Mouse (Mus musculus) forebrain, postnatal 0 days (tissue): ENCODE results near the gene Prkg1. TPM values are rescaled to one million over a fixed set of nuclear protein-coding genes. Genes with fewer than 3 reads are reported as not detected.

Experiments used
- ATAC-seq: fragments of 200-750 bp; cut with Nextera tagmentation; 2 replicates; pipeline ENCODE4 v1.8.0; 2017; ENCODE audit warnings: mild to moderate bottlenecking, moderate library complexity
- DNase-seq: peaks from one replicate; pipeline ENCODE4 v3.0.0-alpha.2; 2015
- H3K27ac ChIP-seq: fragments of 300-500 bp; sonication (generic); 2 replicates; pipeline ENCODE4 v1.5.1; 2014; ENCODE audit warnings: low read depth, mild to moderate bottlenecking, antibody characterized with exemption, low read length, moderate library complexity, mixed read lengths
- H3K27me3 ChIP-seq: fragments of 300-500 bp; sonication (generic); 2 replicates; pipeline ENCODE4 v1.6.1; 2014; ENCODE audit warnings: mild to moderate bottlenecking, low read length, mixed read lengths; ENCODE audit not compliant: insufficient read depth
- H3K36me3 ChIP-seq: fragments of 300-500 bp; sonication (generic); 2 replicates; pipeline ENCODE4 v1.6.1; 2014; ENCODE audit warnings: mild to moderate bottlenecking, moderate library complexity; ENCODE audit not compliant: insufficient read depth
- H3K4me1 ChIP-seq: fragments of 300-500 bp; sonication (generic); 2 replicates; pipeline ENCODE4 v1.6.1; 2014; ENCODE audit warnings: antibody characterized with exemption; ENCODE audit not compliant: insufficient read depth
- H3K4me2 ChIP-seq: fragments of 300-500 bp; sonication (generic); 2 replicates; pipeline ENCODE4 v1.6.1; 2014; ENCODE audit warnings: low read depth, mild to moderate bottlenecking, moderate library complexity
- H3K4me3 ChIP-seq: fragments of 300-500 bp; sonication (generic); 2 replicates; pipeline ENCODE4 v1.5.1; 2014; ENCODE audit warnings: low read depth, low read length, mixed read lengths
- H3K9ac ChIP-seq: fragments of 300-500 bp; sonication (generic); 2 replicates; pipeline ENCODE4 v1.6.1; 2014; ENCODE audit warnings: mild to moderate bottlenecking
- H3K9me3 ChIP-seq: fragments of 300-500 bp; sonication (generic); 2 replicates; pipeline ENCODE4 v1.6.1; 2016; ENCODE audit warnings: low read length
- CTCF ChIP-seq: sonication (generic); IDR thresholded peaks from 2 replicates; pipeline ENCODE4 v1.5.1; 2016; ENCODE audit warnings: antibody characterized with exemption, control low read depth, low read depth
- WGBS: fragments of 180-500 bp; shearing (Covaris S2); extraction: QIAGEN DNeasy Blood & Tissue Kit; methylation state at CpG from one replicate; pipeline ENCODE4 v1.1.7; 2014; 5-methylcytosine and 5-hydroxymethylcytosine counted together
- polyA plus RNA-seq: library from polyadenylated mRNA; unstranded; fragments of >200 nt; fragmentation: Nextera tagmentation; extraction: Ambion mirVana; gene quantifications from 2 replicates; pipeline ENCODE4 v1.2.1, GENCODE M21; 2015
- total RNA-seq: library from RNA; depleted of rRNA; stranded (reverse); fragments of >200 nt; gene quantifications from 2 replicates; pipeline ENCODE4 v1.2.3, GENCODE M21; 2014

The Prkg1 gene
- total and polyA plus RNA-seq, 2 experiments from 2014 or later, result 3.2 to 9.9 TPM

DNA sequence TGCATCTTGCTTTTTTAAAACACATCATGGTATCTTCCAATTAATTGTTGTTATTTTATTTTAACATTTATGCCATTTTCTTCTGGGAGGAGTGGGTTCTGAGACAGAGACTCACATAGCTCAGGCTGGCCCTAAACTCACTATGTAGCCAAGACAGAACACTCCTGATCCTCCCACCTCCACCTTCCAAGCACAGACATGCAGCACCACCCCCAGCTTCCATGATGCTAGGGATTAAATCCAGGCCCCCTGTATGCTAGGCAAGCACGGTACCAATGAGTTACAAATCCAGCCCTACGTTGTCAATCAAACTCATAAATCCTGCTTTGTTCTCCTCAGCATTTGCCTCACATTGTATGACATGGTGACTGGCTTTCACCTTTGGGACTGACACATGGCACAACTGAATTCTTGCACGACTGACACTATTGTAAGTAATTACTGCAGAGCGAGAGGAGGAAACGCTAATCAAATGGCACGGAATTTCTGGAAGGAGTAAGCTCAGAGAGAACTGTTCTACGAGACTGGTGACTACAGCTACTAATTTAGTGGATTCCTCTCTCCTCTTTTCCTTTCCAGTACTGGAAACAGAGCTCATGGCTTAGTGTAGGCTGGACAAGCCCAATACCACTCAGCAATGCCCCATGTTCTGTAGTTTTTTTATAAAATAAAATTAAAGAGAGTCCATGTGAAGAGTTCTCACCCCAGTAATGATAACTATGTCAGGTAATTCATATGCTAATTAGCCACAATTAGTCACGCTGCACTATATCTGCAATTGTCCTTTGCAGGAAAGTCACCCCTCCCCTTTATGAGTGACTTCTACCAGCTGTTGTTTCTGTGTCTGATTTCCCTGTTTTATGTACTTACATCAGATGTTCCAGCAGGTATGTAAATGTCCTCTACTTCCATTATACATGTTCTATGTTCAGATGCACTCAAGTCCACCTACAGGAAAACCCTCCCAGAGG, 133.6 kb downstream of the Prkg1 start:
- peak; percentile 51; the same call in 1 of the 2 replicates for ATAC-seq
- no peak for DNase-seq

DNA sequence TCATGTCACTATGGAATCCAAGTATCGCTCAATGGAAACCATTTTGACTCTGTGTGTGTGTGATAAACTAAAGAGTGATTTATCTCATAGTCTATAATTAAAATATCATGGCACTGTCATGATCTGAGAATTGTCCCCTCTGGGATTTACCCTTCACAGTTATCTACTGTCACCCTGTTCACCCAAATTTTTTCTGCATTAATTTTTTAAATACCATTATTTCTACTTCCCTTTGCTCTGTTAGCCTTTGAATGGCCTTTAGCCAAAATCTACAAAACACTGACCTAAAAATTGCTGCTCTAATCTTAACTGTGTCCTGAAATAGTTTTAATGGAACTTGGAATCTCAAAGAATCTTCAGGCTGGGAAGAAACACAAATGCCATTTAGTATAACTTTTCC, 143.1 kb downstream of the Prkg1 start:
- Histone ChIP-seq H3K9ac (no peak overlapping the region), H3K27ac (no peak overlapping the region), H3K4me1 (no peaks in the 10 kb centered on the region), H3K4me3 (no peak overlapping the region), H3K9me3 (no peaks in the 10 kb centered on the region), H3K36me3 (no peaks in the 10 kb centered on the region), H3K4me2 (no peak overlapping the region), H3K27me3 (no peaks in the 10 kb centered on the region)
- DNase-seq (no peak), ATAC-seq (no peak)
- TF ChIP-seq CTCF, result no peak
- 98% methylated on average over 1 of the region's 1 CpGs for WGBS

More for the DNA sequence above, 133.6 kb downstream of the Prkg1 start:
- Histone ChIP-seq H3K36me3 (no peaks in the 10 kb centered on the region), H3K9ac (no peak overlapping the region), H3K27ac (no peak overlapping the region), H3K4me2 (no peak overlapping the region), H3K9me3 (no peaks in the 10 kb centered on the region), H3K4me1 (no peaks in the 10 kb centered on the region), H3K4me3 (no peak overlapping the region), H3K27me3 (no peaks in the 10 kb centered on the region)
- no peak for TF ChIP-seq CTCF
- 25% methylated on average over 8 of the region's 8 CpGs for WGBS

DNA sequence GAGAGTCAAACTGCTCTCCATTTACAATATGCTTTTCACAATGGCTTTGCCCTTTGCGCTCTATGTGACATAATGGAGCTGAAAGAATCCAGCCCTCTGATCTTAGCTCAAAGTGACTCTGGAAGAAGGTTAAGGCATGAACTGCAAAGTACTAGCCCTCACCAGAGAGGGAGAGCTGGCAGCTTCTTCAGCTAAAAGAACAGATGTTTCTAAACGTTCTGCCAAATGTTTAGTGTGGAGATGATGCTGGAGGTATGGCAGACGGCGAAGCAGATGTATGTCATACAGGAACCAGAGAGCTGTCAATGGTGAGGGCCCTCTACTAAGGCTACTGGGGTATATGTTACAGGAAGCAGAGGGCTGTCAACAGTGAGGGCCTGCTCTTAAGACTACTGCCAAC, 148.0 kb downstream of the Prkg1 start:
- no peak for TF ChIP-seq CTCF
- Histone ChIP-seq H3K4me3 (no peak overlapping the region), H3K9me3 (no peaks in the 10 kb centered on the region), H3K36me3 (no peaks in the 10 kb centered on the region), H3K9ac (no peak overlapping the region), H3K4me2 (no peak overlapping the region), H3K4me1 (no peaks in the 10 kb centered on the region), H3K27ac (no peak overlapping the region), H3K27me3 (no peaks in the 10 kb centered on the region)
- WGBS, result 85% methylated on average over 4 of the region's 4 CpGs
- no peak for ATAC-seq
- no peak for DNase-seq

DNA sequence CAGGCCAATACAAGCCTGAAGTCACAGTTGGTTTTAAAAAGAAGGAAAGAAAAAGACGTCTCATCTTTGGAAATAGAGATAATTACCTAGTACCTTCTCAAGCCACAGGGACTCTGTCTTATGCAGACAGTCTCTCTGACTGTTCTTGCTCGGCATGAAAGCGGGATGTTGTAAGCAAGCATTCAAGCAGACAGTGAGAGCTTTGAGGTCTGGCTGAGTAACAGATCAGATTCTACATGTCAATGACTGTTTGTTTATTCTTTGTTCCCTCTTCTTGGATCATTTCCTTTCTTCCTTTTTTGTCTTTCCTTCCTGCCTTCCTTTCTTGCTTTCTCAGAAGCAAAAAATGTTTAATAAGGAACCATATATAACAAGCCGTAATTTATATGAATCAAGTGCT, 148.7 kb downstream of the Prkg1 start:
- no peak for DNase-seq
- no peak for TF ChIP-seq CTCF
- H3K27me3 ChIP-seq, result no peaks in the 10 kb centered on the region
- no peak for ATAC-seq
- no peak overlapping the region for H3K27ac ChIP-seq
- H3K9ac ChIP-seq, result no peak overlapping the region
- H3K4me3 ChIP-seq, result no peak overlapping the region
- WGBS, result 63% methylated on average over 4 of the region's 4 CpGs
- no peak overlapping the region for H3K4me2 ChIP-seq
- H3K9me3 ChIP-seq, result no peaks in the 10 kb centered on the region
- H3K36me3 ChIP-seq, result no peaks in the 10 kb centered on the region
- no peaks in the 10 kb centered on the region for H3K4me1 ChIP-seq

DNA sequence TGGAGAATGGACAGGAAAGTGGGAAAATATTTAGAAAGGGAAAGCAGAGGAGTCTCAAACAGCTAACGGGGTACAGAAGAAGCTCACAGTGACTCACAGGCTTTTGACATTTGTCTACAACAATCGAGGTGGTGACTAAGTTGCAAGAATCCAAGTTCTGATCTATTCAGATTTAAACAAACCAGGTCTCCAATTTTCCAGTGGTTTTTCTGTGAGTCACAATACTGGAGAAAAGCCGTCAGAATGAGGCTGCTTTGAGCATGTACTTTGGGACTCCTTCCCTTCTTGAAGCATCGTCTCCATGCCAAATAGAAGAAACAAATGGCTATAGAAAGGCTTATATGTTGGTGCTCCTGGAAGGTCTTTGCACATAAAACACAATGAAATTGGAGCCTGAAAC, 151.7 kb downstream of the Prkg1 start:
- Histone ChIP-seq H3K4me2 (no peak overlapping the region), H3K4me3 (no peak overlapping the region), H3K9ac (no peak overlapping the region), H3K36me3 (no peaks in the 10 kb centered on the region), H3K4me1 (no peaks in the 10 kb centered on the region), H3K27ac (no peak overlapping the region), H3K27me3 (no peaks in the 10 kb centered on the region), H3K9me3 (no peaks in the 10 kb centered on the region)
- 85% methylated on average over 4 of the region's 4 CpGs for WGBS
- DNase-seq (no peak), ATAC-seq (no peak)
- TF ChIP-seq CTCF, result no peak

DNA sequence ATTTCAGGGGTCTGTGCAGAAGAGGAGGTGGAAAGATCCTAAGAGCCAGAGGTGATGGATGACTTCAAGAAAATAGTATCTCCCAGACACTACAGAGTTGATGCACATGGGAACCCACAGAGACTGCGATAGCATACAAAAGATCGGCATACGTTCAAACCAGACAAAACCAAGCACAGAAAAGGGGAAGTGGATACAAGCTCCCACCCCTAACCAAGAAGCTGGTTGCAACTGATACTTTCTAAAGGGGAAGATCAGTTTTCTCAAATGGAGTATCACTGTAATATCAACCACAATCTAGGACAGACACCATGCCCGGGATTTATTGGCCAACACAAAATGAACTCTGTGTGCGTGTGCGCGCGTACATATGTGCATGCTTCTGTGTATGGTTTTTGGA, 162.3 kb downstream of the Prkg1 start:
- H3K27ac ChIP-seq, result no peak overlapping the region
- H3K27me3 ChIP-seq, result no peaks in the 10 kb centered on the region
- ATAC-seq (no peak), DNase-seq (no peak)
- no peak overlapping the region for H3K4me2 ChIP-seq
- no peaks in the 10 kb centered on the region for H3K9me3 ChIP-seq
- no peaks in the 10 kb centered on the region for H3K4me1 ChIP-seq
- H3K36me3 ChIP-seq, result no peaks in the 10 kb centered on the region
- WGBS, result 97% methylated on average over 8 of the region's 8 CpGs
- TF ChIP-seq CTCF, result no peak
- no peak overlapping the region for H3K4me3 ChIP-seq
- H3K9ac ChIP-seq, result no peak overlapping the region

DNA sequence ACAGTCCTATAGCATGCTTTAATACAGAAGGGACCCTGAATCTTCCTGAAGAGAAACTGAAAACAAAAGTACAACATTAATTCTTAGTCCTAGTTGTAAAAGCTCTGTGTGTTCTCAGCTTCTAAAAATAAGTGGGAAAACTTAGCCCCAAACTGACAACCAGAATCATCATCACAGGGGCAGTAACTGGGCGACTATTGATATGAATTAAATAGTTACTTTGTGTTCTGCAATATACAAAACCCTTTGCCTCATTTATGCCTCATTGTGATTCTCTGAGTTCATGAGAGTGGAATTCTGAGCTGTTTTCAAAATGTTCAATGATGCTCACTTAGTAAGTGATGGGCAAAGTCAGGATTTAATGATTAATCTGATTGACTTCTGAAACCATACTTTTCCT, 170.8 kb downstream of the Prkg1 start:
- 67% methylated on average over 1 of the region's 1 CpGs for WGBS
- no peaks in the 10 kb centered on the region for H3K27me3 ChIP-seq

More for the DNA sequence above, 170.8 kb downstream of the Prkg1 start:
- DNase-seq, result no peak
- H3K4me1 ChIP-seq, result no peaks in the 10 kb centered on the region
- ATAC-seq, result no peak
- H3K4me2 ChIP-seq, result no peak overlapping the region
- H3K27ac ChIP-seq, result no peak overlapping the region
- no peaks in the 10 kb centered on the region for H3K36me3 ChIP-seq
- no peak for TF ChIP-seq CTCF
- no peak overlapping the region for H3K9ac ChIP-seq
- H3K4me3 ChIP-seq, result no peak overlapping the region
- H3K9me3 ChIP-seq, result no peaks in the 10 kb centered on the region
